Mouse (Mus musculus) lung, postnatal 36 days (tissue): ENCODE results near the gene Fbxo2.
"Not testable (repeated sequence)": the region's sequence is repeated elsewhere in the genome, so short reads cannot be mapped to it uniquely, and the experiment has no call there.

Source experiments
- DNase-seq: peaks from one replicate; pipeline ENCODE4 v3.0.0; 2022; ENCODE audit warnings: mixed read lengths

Fbxo2 gene

DNA sequence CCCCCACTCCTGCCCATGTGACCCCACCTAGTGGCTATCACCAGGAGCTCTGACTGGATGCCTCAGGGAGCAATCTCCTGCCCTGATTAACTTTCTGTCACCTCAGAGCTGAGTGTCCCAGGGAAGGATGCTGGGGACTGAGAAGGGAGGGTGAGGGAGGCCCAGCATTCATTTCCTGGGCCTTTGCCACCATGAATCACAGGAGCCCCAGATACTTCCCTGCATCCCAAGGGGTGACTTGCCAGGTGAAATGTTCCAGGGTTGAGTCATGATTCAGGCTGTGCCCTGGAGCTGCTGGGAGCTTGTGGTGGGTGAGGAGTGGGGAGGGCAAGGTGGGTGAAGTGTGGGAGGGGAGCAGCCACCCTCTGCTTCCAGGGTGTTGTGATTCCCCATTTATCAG, 17.3 kb downstream of the Fbxo2 start:
- no peak for DNase-seq

GRCm38 (mm10) chr4:148181483-148181882, 21.1 kb downstream of the Fbxo2 start:
- DNase-seq: no peak

DNA sequence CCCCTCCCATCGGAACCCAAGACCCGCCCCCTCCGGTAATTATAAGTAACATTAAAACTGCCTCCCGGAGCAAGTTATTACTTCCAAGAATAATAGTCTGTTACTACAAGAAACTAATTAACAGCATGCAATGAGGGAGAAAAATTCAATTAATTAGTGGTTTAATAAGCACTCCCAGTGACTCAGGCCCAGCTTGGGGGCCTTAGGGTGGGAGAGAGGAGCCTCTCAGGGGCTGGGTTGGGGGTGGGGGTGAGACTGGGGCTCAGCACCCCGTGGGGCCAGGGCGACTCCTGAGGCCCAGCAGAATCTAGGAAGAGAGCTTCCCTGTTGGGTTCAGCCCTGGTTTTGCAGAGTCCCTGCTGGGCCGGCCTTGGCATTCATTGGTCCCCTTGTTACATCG, 21.9 kb downstream of the Fbxo2 start:
- no peak for DNase-seq

- no peak for DNase-seq
These were observed 24.1 kb downstream of the Fbxo2 start for GRCm38 (mm10) chr4:148184564-148184963.

- DNase-seq: no peak
These were observed 25.4 kb downstream of the Fbxo2 start for GRCm38 (mm10) chr4:148185819-148186218.

GRCm38 (mm10) chr4:148188767-148189166, 28.3 kb downstream of the Fbxo2 start:
- DNase-seq: not testable (repeated sequence)

GRCm38 (mm10) chr4:148192707-148193245, 32.4 kb downstream of the Fbxo2 start:
- no peak for DNase-seq

- DNase-seq: no peak
These were observed 34.0 kb downstream of the Fbxo2 start for GRCm38 (mm10) chr4:148194400-148194799.

DNA sequence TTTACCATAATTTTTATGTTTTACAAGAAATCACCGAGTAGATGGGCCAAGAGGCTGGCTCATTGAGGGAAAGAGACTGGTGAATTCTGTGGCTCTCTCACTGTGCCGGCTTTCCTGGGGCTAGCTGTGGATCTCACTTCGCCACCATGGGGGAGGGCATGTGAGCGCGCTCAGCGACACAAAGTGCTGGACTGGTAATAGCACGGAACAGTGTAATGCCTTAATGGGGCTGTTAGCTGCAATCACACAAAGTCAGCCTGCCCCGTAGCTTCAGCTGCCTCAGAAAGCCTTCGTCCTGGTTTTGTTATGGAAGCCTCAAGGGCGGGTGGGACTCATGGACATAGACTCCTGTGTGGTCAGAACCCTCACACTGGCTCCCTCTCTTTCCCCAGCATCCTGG, 38.3 kb downstream of the Fbxo2 start:
- no peak for DNase-seq

DNA sequence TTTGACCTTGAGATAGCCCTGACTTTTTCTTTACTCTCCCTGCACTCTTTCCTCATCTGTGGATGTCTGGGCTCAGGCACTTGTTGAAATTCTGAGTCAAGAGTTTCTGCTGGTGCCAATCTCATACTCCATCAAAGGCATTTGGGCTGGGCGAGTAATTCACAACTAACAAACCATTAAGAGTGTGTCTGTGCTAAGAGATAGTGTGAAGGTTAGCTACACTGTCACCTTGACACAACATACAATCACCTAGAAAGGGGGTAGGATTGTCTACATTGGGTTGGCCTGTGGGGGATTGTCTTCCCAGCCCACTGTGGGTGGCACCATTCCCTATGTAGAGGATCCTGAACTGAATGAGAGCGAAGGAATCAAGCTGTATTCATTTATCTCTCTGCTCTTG, 43.1 kb downstream of the Fbxo2 start:
- DNase-seq: no peak

GRCm38 (mm10) chr4:148204061-148204872, 43.8 kb downstream of the Fbxo2 start:
- no peak for DNase-seq

DNA sequence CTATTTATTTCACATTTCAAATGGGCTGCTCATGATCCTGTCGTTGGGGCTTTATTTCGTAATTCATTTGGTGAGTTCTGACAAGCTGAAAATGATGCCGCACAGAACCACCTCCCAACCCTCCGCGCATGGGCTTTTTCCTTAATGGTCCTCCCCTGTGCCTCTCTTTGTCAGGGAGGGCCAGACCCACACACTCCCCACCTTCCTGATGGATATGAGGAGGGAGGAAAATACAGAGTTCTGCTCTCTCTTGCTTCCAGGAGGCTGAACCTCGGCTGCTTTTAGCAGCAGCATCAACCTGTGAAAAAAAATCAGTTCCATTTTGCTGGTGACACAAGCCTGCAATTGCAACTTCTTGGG, 44.4 kb downstream of the Fbxo2 start:
- DNase-seq: no peak

- no peak for DNase-seq
These were observed 54.2 kb downstream of the Fbxo2 start for GRCm38 (mm10) chr4:148214460-148215136.

GRCm38 (mm10) chr4:148215264-148215900, 55.0 kb downstream of the Fbxo2 start:
- no peak for DNase-seq
